Mouse (Mus musculus): Measurements from ENCODE around the gene Kcnq2. TPM values are rescaled to one million over a fixed set of nuclear protein-coding genes. Genes with fewer than 3 reads are reported as not detected.

The Kcnq2 gene
- 100 to 1,000 TPM; 179 to 188 TPM for total RNA-seq (2021)
- long read RNA-seq, experiment 1, full-length matches to known transcripts: 11 of 57 reads
- long read RNA-seq, experiment 1, partial matches to known transcripts: 29 of 57 reads
- long read RNA-seq, experiment 1, other reads (novel, unspliced or antisense): 17 of 57 reads
- long read RNA-seq, experiment 2, full-length matches to known transcripts: 6 of 44 reads
- long read RNA-seq, experiment 2, partial matches to known transcripts: 4 of 44 reads
- long read RNA-seq, experiment 2, other reads (novel, unspliced or antisense): 34 of 44 reads

DNA sequence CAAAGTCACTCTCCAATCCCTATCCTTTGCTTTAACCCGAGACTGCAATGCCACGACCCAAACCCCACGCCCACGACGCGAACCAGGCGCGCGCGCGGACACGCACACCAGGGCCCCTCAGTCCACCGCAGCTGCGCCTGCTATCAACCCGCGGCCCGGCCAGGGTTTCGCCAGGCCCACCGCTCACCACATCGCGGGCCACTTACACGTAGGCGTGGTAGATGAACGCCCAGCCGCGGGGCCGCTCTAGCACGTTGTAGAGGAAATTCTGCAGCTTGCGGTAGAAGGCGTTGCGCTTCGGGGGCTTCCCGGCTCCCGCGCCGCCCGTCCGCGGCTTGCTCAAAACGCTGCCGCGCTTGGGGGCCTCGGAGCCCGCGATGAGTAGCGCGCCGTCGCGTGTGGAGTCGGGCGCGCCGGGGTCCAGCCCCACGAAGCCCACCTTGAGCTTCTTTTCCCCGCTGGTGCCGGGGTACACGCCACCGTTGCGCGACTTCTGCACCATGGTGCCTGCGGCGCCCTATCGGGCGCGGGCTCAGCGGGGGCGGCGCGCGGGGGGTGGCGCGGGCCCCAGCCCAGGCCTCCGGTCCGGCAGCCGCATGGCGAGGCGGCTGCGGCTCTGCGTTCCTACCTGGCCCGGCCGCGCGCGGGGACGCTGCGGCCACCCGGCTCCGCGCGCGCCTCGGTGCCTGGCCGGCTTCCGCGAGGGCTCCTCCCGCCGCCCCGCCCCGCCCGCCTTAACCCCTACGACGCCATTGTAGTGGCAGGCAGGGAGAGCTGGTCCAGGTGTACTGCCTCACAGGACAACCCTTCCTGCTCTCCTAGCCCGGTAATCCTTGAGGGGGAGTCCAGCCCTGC, at the start of gene Kcnq2:
Kcnq2 (minus strand) TSS at position 710 of the 855 bp plus-strand sequence.
- intact Hi-C loops (cut with DNase I): no loop called here
- peak in 1 of 2 experiments; percentile 53 for DNase-seq (ENCODE audit: low spot score in 2 of 2)

DNA sequence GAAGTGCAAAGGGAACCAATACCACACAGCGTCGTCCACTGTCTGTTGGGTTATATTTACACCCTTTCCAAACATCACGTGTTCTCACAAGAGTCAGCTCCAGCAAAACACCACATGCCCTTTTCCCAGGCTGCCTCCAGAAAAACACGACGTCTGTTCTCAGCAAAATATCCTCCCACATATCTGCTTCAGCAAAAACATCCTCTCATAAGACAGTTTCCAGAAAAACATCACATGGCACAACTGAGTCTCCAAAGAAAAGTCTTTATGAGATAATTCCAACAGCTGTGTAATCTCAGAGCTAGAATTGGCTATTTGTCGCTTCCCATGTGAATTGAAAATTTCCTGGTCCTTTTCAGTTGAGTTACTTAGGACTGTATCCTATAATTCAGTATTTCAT, 45.8 kb upstream of the Kcnq2 start:
- DNase-seq (ENCODE audit: low spot score in 2 of 2): peak in 1 of 2 experiments; percentile 18
- intact Hi-C loops (cut with DNase I): no loop called here

DNA sequence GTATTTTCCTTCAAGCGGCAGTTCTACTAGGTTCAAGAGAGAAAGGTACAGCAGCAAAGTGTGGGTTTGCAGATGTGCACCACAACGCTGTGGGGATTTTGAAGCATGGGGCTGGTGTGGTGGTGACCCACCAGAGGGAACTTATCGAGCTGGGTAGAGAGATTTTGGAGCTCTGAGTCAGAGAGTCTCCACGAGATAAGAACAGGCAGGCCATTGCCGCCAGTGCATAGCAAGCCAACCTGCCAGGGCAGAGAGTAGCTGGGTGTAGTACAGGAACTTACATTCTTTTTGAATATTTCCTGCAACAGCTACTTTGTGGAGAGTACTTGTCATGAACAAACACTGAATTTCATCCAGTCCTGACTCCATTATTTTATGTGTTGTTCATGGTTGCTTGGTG, 43.4 kb upstream of the Kcnq2 start:
- intact Hi-C loops (cut with DNase I): no loop called here

DNA sequence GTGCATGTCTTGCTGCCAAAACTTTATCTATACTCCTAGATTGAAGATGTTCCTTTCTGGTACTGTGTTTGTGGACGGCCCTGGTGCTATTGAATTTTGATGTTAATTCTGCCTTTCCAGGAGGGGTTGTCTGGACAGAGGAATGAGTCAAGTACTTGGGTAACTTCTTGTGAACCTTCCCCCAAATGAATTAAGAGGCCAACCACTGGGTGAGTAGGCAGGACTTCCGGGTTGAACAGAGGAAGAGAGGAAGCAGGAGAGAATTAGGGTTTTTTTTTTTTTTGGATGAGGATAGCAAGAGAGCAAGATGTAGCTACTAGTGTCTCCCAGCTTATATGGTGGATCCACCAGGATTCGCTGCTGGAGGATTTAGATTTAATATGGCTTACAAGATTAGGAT, 42.9 kb upstream of the Kcnq2 start:
- no peak for DNase-seq (ENCODE audit: low spot score in 2 of 2)

More for the DNA sequence above, 43.4 kb upstream of the Kcnq2 start:
- DNase-seq (ENCODE audit: low spot score in 2 of 2): no peak

DNA sequence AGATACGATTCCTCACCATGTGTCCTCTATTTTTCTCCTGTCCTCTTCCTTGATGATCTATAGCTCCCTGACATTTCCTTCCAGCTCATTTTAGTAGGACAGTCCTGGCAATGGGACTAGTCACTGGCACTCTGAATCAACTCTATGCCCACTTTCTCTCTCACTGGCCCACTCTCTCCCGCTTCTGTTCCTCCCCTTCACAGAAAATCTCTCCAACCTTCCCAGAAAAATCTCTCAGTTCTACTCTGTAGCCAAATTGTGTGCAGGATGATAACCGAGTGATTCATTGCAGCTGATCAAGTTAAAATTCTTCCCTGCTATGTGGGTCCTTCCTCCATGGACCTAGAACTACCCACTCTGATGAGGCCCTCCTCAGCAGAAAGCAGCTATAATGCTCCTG, 39.5 kb upstream of the Kcnq2 start:
- DNase-seq (ENCODE audit: low spot score in 2 of 2): no peak
- intact Hi-C loops (cut with DNase I): no loop called here

More for the DNA sequence above, 42.9 kb upstream of the Kcnq2 start:
- intact Hi-C loops (cut with DNase I): no loop called here

DNA sequence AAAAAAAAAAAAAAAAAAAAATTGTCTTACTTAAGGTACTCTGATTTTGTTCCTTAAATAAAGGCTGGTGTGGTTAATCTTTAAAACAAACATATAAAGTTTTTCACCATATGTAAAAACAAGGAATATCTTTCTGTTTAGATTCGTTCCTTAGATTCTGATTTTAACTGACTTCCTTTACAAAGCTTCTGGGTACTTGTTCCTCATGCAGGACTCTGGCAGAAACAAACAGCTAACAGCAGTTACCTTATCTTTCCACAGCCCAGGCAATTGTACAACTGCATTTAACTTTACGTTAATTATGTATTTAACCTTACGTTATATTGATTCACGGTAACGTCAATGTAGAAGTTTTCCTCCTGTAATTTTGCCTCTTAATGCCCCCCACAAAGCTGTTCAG, 31.4 kb upstream of the Kcnq2 start:
- intact Hi-C loops (cut with DNase I): no loop called here
- DNase-seq (ENCODE audit: low spot score in 2 of 2): no peak

DNA sequence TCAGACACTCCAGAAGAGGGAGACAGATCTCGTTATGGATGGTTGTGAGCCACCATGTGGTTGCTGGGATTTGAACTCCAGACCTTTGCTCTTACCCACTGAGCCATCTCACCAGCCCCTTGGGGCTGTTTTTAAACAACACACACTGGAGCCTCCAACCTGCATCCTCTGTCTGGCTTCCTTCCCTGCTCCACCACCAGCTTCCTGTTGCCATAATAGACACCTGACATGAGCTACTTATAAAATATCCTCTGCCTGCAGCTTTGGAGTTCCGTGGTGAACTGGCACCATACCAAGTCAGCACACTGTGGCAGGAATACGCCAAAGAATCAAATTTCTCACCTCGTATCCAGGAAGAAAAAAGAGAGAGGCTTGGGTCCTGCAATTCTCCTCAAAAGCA, 25.7 kb upstream of the Kcnq2 start:
- intact Hi-C loops (cut with DNase I): no loop called here
- DNase-seq (ENCODE audit: low spot score in 2 of 2): no peak

DNA sequence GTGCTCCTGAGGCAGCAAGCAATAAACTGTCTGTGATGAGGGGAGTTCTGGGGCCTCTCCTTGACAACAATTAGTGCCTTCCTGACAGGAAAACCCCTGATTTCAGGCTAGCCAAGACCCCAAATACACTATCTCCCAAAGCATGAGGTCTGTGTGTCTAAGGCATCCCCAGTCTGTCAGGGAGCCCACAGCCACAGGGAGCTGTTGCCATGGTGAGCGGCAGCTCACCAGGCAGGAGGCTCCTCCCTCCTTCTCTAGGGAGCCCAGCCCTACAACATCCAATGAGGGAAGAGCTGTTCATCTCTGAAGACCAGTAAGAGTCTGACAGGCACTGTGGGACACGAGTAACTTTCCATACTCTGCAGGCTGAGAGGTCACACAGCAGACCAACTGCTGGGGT, 24.7 kb upstream of the Kcnq2 start:
- intact Hi-C loops (cut with DNase I): no loop called here
- DNase-seq (ENCODE audit: low spot score in 2 of 2): peak; percentile 77 to 86

DNA sequence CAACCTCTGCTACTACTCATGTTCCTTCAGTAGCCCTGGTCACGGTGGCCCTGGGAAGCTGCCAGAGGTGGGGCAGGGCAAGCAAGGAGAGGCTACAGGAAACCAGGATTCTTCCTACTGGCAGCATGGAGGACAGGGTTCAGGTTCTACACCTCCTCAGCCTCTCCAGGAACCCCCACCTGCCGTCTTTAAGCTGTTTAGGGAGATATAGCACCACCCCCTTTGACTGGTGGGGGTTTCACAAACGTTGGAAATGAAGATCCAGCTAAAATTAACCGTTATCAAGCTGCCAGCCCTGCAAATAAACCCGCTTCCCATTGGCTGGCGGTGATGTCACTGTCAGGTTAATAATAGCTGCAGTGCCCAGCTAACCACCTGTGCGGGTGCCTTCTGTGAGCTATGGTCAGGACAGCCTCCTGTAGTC, 24.0 kb upstream of the Kcnq2 start:
- intact Hi-C loops (cut with DNase I): no loop called here
- DNase-seq (ENCODE audit: low spot score in 2 of 2): peak; percentile 86 to 94

DNA sequence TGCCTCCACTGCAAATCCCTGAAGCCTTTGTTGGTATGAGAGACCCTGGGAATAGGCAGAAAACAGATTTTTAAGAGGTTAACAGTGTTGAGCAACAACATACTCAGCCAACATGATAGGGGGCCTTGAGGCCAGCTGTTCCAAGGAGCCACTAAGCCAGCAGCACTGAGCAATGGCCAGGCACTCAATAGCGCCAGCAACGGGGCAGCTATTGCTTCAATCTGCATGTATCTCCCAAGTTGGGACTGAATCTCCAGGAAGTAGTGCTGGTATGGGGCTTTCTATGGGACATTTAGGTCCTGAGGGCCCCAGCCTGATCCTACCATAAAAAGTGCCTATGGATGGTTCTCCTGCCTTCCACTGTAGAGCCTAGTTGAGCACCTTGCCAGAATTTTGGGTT, 23.4 kb upstream of the Kcnq2 start:
- intact Hi-C loops (cut with DNase I): no loop called here
- DNase-seq (ENCODE audit: low spot score in 2 of 2): no peak

DNA sequence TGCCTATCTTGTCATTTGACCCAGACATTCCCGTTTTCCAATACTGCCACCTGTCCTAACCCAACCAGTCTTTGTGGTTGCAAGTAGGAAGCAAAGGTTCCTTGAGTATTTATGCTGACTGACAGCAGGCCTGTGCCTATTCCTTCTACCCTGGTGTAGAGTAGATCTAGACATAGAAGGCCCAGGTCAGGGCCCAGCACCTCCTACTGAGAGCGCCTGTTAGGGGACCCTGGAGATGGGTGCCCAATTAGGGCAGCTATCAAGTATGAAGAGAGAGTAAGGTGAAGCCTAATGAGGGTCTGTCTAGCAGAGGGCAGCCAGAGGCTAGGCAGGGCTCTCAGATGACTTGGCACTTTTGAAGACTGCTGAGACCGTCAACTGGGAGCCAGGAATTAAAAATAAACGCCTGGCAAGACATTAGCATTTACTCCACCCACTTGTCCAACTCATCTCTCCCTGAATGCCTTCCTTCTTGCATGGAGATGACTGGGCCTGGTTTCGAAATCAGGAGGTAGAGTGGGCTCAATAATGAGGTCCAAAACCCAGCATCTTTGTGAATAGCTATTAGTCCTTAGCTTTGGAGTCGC, 22.7 kb upstream of the Kcnq2 start:
- DNase-seq (ENCODE audit: low spot score in 2 of 2): no peak
- intact Hi-C loops (cut with DNase I): loop anchor here (2.0 kb wide), 1 partner anchor 37 kb away; no protein-coding TSS in a partner anchor

DNA sequence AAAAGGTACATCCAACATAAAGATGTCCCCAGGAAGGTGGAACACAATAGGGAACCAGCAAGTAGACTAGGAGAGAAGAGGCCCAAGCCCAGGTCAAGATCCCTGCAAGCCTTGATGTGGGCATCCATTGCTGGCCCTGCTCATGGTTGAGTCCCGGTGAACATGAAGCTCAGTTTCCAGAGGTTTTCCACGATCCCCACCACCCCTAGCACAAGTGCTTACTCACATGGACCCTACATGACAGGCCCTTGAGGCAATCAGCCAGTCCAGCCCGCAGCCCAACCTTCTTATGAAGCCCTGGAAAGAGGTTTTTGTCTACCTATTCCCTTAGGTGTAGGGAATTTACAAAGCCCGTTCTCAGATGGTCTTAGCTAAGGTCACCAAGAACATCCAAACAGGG, 22.1 kb upstream of the Kcnq2 start:
- intact Hi-C loops (cut with DNase I): loop anchor here (2.0 kb wide), 1 partner anchor 36 kb away; no protein-coding TSS in a partner anchor

DNA sequence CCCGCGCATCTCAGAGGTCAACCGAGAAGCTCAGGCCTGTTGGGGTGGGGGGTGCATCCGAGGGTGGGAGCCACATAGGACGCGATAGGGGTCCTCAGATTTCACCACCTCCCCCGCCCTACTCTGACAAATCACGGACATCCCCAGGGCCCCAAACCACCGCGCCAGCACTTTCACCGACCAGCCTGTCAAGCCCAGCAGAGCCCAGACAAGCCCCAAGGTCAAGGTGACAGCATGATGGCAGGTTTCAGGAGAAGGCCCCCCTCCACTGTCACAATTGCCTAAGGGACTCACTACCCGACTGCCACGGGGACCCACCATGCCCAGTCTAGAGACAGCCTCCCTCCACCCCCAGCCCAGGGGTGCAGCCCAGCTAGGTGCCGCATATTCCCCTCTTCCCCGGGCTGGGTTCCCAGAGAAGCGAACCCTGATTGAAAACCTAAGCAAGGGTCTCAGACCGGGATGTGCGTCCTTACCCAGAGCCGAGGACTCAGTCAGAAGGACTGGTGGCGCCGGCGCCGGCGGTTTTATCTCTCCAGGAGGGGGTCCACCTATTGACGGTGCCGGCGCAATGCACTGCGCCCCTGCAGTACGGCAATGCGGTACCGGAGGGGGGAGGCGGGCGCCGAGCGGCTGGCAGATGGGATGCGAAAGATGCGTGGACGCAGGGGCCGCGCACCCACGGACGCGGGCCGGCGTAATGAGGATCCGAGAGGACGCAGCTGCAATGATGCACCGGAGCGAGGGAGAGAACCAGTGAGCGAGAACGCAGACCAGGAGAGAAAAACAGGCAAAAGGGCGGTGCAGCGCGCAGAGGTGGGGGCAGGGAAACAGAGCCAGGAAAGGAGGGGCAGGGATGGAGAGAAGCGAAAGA, 21.4 kb upstream of the Kcnq2 start, which contains the start of gene Eef1a2:
Eef1a2 (minus strand) TSS at position 767 of the 874 bp plus-strand sequence.
- intact Hi-C loops (cut with DNase I): loop anchor here (2.0 kb wide), 1 partner anchor 36 kb away; no protein-coding TSS in a partner anchor
- DNase-seq (ENCODE audit: low spot score in 2 of 2): peak; percentile 86 to 88

More for the DNA sequence above, 22.1 kb upstream of the Kcnq2 start:
- DNase-seq (ENCODE audit: low spot score in 2 of 2): no peak

DNA sequence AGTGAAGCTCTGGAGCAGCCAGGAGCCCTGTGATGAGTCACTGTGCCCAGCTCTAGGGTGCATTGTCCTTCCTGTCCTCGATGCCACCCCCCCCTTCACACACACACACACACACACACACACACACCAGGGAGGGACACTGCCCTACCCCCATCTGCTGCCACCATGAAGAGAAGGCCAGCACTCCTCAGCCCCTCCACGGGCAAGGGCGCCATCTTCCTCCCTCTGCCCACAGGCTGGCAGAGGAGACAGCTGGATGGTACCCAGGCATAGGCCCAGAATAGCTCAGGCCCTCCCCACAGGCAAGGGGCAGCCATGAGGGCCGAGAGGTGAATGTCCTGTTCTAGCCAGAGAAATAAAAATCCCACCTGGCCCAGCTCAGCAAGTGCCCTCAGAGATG, 20.7 kb upstream of the Kcnq2 start:
- intact Hi-C loops (cut with DNase I): loop anchor here (2.0 kb wide), 1 partner anchor 35 kb away; no protein-coding TSS in a partner anchor
- DNase-seq (ENCODE audit: low spot score in 2 of 2): no peak

DNA sequence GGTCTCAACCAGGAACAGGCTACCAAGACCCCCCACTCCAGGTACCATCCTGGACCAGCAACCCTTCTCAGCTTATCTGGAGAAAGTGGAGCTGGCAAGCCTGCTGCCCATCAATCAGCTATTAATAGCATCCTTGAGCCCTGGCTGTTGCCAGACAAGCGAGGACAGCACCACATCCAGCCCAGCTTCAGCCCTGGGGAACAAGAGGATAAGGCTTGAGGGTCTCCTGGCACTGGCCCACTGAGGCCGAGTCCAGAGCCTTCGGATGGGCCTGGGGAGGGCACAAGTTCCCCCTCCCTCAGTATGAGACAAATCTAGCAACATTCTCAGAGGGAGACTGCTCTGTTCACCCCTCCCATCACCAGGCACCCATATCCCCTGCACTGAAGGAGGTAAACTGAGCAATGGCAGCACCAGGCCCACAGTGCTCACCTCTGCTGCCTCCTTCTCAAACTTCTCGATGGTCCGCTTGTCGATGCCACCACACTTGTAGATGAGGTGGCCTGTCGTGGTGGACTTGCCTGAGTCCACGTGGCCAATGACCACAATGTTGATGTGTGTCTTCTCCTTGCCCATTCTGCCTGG, 19.8 kb upstream of the Kcnq2 start:
- intact Hi-C loops (cut with DNase I): no loop called here
- no peak for DNase-seq (ENCODE audit: low spot score in 2 of 2)

DNA sequence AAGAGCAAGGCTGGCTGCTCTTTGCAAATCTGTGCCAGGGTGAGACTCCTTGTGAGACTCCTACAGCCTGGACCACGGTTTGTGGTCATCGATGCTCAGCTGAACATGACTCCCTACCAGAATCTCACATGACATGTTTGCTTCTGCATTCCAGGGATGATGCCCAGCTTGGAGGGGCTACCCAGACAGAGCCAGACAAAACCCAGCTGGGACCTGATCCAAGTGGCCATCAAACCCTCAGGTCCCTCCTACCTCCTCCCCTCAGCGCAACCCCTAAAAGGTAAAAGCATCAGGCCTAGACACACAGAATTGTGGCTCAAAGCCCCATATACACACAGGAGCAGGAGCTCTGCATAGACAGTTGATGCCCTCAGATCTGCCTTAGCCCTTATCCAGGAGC, 19.3 kb upstream of the Kcnq2 start:
- intact Hi-C loops (cut with DNase I): no loop called here
- DNase-seq (ENCODE audit: low spot score in 2 of 2): no peak

DNA sequence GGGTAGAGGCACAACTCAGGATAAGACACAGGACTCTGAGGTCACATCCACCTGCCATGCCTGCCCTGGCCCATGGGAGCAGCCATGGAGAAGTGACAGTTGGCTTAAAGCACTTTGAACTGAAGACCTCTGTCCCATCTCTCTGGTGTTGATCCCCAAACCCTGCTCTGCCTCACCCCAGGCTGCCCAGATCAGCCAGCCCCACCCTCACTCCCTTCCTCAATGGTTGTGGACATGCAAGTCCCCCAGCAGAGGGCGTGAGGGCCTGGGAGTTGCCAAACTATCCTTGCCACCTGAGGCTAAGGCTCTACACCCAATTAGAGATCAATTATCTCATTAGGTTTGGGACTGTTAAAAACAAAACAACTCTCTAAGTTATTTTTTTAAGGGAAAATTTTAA, 18.7 kb upstream of the Kcnq2 start:
- DNase-seq (ENCODE audit: low spot score in 2 of 2): no peak
- intact Hi-C loops (cut with DNase I): no loop called here

DNA sequence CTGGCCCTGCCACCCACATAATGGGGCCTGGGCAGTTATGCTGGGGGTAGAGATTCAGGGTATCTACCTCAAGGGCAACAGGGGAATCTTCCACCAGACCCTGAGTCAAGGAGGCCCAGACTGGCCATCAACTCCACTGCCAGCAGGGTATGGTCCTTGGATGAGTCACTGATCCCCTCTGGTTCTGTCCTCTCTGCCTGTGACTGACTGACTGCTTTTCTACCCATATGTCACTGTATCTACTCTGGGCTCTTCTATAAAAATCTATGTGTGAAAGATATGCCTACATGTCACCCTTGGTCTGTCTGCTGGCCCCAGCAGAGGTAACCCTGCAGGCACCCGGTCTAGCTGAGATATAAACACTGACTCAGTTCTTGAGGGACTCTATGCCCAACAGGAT, 18.0 kb upstream of the Kcnq2 start:
- intact Hi-C loops (cut with DNase I): no loop called here

DNA sequence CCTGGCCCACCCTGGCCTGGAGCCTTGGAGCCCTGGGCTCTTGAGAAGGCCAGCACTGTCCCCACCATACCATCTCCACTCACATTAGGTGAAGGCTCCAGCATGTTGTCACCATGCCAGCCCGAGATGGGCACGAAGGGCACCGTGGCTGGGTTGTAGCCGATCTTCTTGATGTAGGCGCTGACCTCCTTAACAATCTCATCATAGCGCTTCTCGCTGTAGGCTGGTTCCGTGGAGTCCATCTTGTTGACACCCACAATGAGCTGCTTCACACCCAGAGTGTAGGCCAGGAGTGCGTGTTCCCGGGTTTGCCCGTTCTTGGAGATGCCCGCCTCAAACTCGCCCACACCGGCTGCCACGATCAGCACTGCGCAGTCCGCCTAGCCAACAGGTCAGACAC, 17.6 kb upstream of the Kcnq2 start:
- intact Hi-C loops (cut with DNase I): no loop called here
- no peak for DNase-seq (ENCODE audit: low spot score in 2 of 2)

More for the DNA sequence above, 18.0 kb upstream of the Kcnq2 start:
- no peak for DNase-seq (ENCODE audit: low spot score in 2 of 2)
